Mouse (Mus musculus): ENCODE results near the gene Gm17018. TPM values are rescaled to one million over a fixed set of nuclear protein-coding genes. Genes with fewer than 3 reads are reported as not detected.
"Not testable (repeated sequence)": the region's sequence is repeated elsewhere in the genome, so short reads cannot be mapped to it uniquely, and the experiment has no call there.

Gene Gm17018
- polyA plus RNA-seq, 1 experiment from 2014 or later: 34.7 TPM

DNA sequence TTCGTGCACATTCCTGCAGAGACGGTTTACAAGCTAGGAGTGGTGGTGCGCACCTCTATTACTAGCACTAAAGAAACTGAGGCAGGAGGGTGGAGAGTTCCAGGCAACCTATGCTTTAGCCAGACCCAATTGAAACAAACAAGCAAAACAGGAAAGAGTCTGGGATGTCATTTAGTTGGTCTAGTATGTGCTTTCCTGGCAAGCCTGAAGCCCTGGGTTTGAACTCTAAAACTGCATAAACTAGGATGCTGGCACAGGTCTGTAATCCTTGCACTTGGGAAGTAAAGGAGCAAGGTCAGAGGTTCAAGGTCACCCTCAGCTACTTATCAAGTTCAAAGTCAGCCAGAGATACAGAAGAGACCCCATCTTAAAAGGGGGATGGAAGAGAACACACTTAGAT lies 18.4 kb upstream of the Gm17018 start:
- Histone ChIP-seq H3K9ac (ENCODE audit: low read depth, low read length) (peak overlapping the region; percentile 49), H3K4me1 (replicated peaks; ENCODE audit: control insufficient read depth, insufficient read depth, low read length) (peaks cover 11% of the 10 kb centered on the region), H3K4me3 (ENCODE audit: low read depth, low read length) (peak overlapping the region; percentile 48), H3K9me3 (ENCODE audit: control insufficient read depth, low read length) (no peaks in the 10 kb centered on the region), H3K27me3 (replicated peaks; ENCODE audit: control insufficient read depth, insufficient read depth, low read length) (peaks cover 41% of the 10 kb centered on the region), H3K4me2 (peak overlapping the region; percentile 68), H3K36me3 (ENCODE audit: control insufficient read depth, insufficient read depth, low read length) (no peaks in the 10 kb centered on the region), H3K27ac (ENCODE audit: low read depth, low read length) (no peak overlapping the region)
- WGBS: 29% methylated on average over 3 of the region's 3 CpGs
- ATAC-seq (replicated peaks; ENCODE audit: low FRiP score) (no peak), DNase-seq (ENCODE audit: low spot score) (no peak)

- no peak for DNase-seq (ENCODE audit: low spot score)
- 2% methylated on average over 21 of the region's 26 CpGs for WGBS
- Histone ChIP-seq H3K4me1 (replicated peaks; ENCODE audit: control insufficient read depth, insufficient read depth, low read length) (peaks cover 30% of the 10 kb centered on the region), H3K4me3 (ENCODE audit: low read depth, low read length) (peak overlapping the region; percentile 36), H3K27me3 (replicated peaks; ENCODE audit: control insufficient read depth, insufficient read depth, low read length) (peaks cover 41% of the 10 kb centered on the region), H3K4me2 (peak overlapping the region; percentile 93), H3K36me3 (ENCODE audit: control insufficient read depth, insufficient read depth, low read length) (no peaks in the 10 kb centered on the region), H3K9ac (ENCODE audit: low read depth, low read length) (peak overlapping the region; percentile 0; the same call in 1 of the 2 replicates), H3K27ac (ENCODE audit: low read depth, low read length) (no peak overlapping the region), H3K9me3 (ENCODE audit: control insufficient read depth, low read length) (no peaks in the 10 kb centered on the region)
- no peak for ATAC-seq (replicated peaks; ENCODE audit: low FRiP score)
Observed at GRCm38 (mm10) chr19:45544152-45544924, 16.1 kb upstream of the Gm17018 start.

GRCm38 (mm10) chr19:45544925-45545321 lies 15.5 kb upstream of the Gm17018 start:
- peaks cover 41% of the 10 kb centered on the region for H3K27me3 ChIP-seq (replicated peaks; ENCODE audit: control insufficient read depth, insufficient read depth, low read length)
- ATAC-seq (replicated peaks; ENCODE audit: low FRiP score): peak; percentile 57
- H3K4me2 ChIP-seq: peak overlapping the region; percentile 93
- peak overlapping the region; percentile 0; the same call in 1 of the 2 replicates for H3K9ac ChIP-seq (ENCODE audit: low read depth, low read length)
- DNase-seq (ENCODE audit: low spot score): peak; percentile 74
- no peak overlapping the region for H3K27ac ChIP-seq (ENCODE audit: low read depth, low read length)
- H3K4me1 ChIP-seq (replicated peaks; ENCODE audit: control insufficient read depth, insufficient read depth, low read length): peaks cover 36% of the 10 kb centered on the region
- peak overlapping the region; percentile 36 for H3K4me3 ChIP-seq (ENCODE audit: low read depth, low read length)
- H3K9me3 ChIP-seq (ENCODE audit: control insufficient read depth, low read length): no peaks in the 10 kb centered on the region
- H3K36me3 ChIP-seq (ENCODE audit: control insufficient read depth, insufficient read depth, low read length): no peaks in the 10 kb centered on the region
- under 1% methylated on average over 30 of the region's 30 CpGs for WGBS

DNA sequence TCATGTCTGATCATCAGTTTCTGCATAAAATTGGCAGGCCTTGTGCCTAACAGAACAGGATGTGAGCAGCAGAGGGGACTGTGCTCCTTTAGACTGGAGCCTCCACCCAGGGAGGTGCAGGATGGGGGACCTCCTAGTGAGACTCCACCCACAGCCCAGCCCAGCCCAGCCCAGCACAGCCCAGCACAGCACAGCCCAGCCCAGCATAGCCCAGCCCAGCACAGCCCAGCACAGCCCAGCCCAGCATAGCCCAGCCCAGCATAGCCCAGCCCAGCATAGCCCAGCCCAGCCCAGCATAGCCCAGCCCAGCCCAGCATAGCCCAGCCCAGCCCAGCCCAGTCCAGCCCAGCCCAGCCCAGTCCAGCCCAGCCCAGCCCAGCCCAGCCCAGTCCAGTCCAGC lies 12.2 kb upstream of the Gm17018 start:
- not testable (repeated sequence) for H3K9ac ChIP-seq (ENCODE audit: low read depth, low read length); H3K9me3 ChIP-seq (ENCODE audit: control insufficient read depth, low read length); H3K4me2 ChIP-seq; H3K36me3 ChIP-seq (ENCODE audit: control insufficient read depth, insufficient read depth, low read length); H3K27ac ChIP-seq (ENCODE audit: low read depth, low read length); H3K4me3 ChIP-seq (ENCODE audit: low read depth, low read length); DNase-seq (ENCODE audit: low spot score)
- Histone ChIP-seq H3K27me3 (replicated peaks; ENCODE audit: control insufficient read depth, insufficient read depth, low read length) (peaks cover 15% of the 10 kb centered on the region), H3K4me1 (replicated peaks; ENCODE audit: control insufficient read depth, insufficient read depth, low read length) (peaks cover 36% of the 10 kb centered on the region)
- ATAC-seq (replicated peaks; ENCODE audit: low FRiP score): peak; percentile 88

DNA sequence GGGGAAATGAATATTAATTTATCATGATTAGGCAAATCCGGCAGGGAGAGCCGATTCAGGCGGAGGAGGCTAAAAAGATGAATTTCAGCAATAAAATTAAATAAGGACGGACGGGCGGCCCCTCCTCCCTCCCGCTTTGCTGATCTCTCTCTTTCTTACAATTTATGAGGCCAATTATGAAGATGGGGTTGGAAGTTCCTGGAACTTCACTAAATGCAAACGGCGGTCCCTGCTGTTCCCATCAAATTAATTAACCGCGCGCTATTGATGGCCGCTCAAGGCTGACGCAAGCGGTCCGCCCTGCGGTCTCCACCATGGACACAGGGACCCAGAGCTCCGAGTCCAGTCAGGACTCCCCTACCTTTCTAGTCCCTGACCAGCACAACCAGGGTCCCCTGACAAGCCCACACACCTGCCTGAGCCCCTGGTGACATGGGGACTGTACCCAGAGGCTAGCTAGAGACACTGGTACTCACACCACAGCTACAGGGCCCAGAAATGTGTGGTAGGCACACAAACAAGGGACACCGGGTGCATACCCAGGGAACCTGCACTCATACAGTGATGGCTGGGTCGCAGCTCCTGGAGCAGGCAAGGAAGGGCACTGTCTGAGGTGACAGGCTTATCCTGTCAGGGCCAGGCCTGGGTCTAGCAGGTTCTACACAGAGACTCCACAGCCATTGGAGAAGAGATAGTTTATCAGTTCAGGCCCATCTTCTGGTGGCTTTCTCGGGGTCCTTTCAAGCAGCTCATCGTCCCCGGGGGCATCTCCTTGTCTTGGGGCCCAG lies 11.1 kb upstream of the Gm17018 start:
- Histone ChIP-seq H3K27ac (ENCODE audit: low read depth, low read length) (peak overlapping the region; percentile 4; the same call in 1 of the 2 replicates), H3K4me3 (ENCODE audit: low read depth, low read length) (no peak overlapping the region), H3K4me1 (replicated peaks; ENCODE audit: control insufficient read depth, insufficient read depth, low read length) (peaks cover 32% of the 10 kb centered on the region), H3K9me3 (ENCODE audit: control insufficient read depth, low read length) (no peaks in the 10 kb centered on the region), H3K36me3 (ENCODE audit: control insufficient read depth, insufficient read depth, low read length) (0 out of 2 replicates have a peak, but pooled peaks cover 8% of the 10 kb centered on the region), H3K27me3 (replicated peaks; ENCODE audit: control insufficient read depth, insufficient read depth, low read length) (peaks cover 12% of the 10 kb centered on the region), H3K4me2 (no peak overlapping the region; the same call in 1 of the 2 replicates), H3K9ac (ENCODE audit: low read depth, low read length) (no peak overlapping the region)
- DNase-seq (ENCODE audit: low spot score) (no peak), ATAC-seq (replicated peaks; ENCODE audit: low FRiP score) (peak; percentile 62)
- WGBS: 75% methylated on average over 23 of the region's 23 CpGs

- no peak overlapping the region; the same call in none of the 2 replicates for H3K27ac ChIP-seq (ENCODE audit: low read depth, low read length)
- peaks cover 32% of the 10 kb centered on the region for H3K4me1 ChIP-seq (replicated peaks; ENCODE audit: control insufficient read depth, insufficient read depth, low read length)
- DNase-seq (ENCODE audit: low spot score) (no peak), ATAC-seq (replicated peaks; ENCODE audit: low FRiP score) (no peak)
- peaks cover 12% of the 10 kb centered on the region for H3K27me3 ChIP-seq (replicated peaks; ENCODE audit: control insufficient read depth, insufficient read depth, low read length)
- no peaks in the 10 kb centered on the region for H3K9me3 ChIP-seq (ENCODE audit: control insufficient read depth, low read length)
- no peak overlapping the region for H3K4me2 ChIP-seq
- H3K9ac ChIP-seq (ENCODE audit: low read depth, low read length): peak overlapping the region; percentile 32; the same call in 1 of the 2 replicates
- peaks cover 10% of the 10 kb centered on the region for H3K36me3 ChIP-seq (ENCODE audit: control insufficient read depth, insufficient read depth, low read length)
- H3K4me3 ChIP-seq (ENCODE audit: low read depth, low read length): no peak overlapping the region
- WGBS: 69% methylated on average over 4 of the region's 4 CpGs
Observed at GRCm38 (mm10) chr19:45549948-45550347, 10.5 kb upstream of the Gm17018 start.

- no peak overlapping the region for H3K27ac ChIP-seq (ENCODE audit: low read depth, low read length)
- no peaks in the 10 kb centered on the region for H3K9me3 ChIP-seq (ENCODE audit: control insufficient read depth, low read length)
- peaks cover 30% of the 10 kb centered on the region for H3K4me1 ChIP-seq (replicated peaks; ENCODE audit: control insufficient read depth, insufficient read depth, low read length)
- no peak for ATAC-seq (replicated peaks; ENCODE audit: low FRiP score)
- no peaks in the 10 kb centered on the region for H3K27me3 ChIP-seq (replicated peaks; ENCODE audit: control insufficient read depth, insufficient read depth, low read length)
- peaks cover 13% of the 10 kb centered on the region for H3K36me3 ChIP-seq (ENCODE audit: control insufficient read depth, insufficient read depth, low read length)
- DNase-seq (ENCODE audit: low spot score): no peak
- H3K4me2 ChIP-seq: no peak overlapping the region
- no peak overlapping the region for H3K9ac ChIP-seq (ENCODE audit: low read depth, low read length)
- no peak overlapping the region for H3K4me3 ChIP-seq (ENCODE audit: low read depth, low read length)
- 45% methylated on average over 6 of the region's 6 CpGs for WGBS
Observed at GRCm38 (mm10) chr19:45552187-45552586, 8.2 kb upstream of the Gm17018 start.

DNA sequence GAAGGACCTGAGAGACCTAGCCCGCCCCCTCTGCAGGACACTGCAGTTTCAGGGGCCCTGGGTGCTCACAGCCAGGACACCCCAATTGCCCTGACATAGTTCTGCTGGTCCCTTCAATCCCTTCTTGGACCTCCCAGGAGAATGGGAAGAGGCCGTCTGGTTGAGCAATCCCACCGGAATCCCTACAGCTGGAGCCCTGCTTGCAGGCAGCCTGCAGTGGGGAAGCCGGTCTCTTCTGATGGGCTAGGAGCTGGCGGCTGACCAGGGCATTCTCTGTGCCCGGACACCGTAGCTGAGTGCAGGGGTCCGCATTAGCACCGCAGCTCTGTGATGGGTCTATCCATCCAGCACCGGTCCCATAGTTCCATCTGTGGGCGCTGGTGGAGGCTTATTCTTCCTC lies 6.3 kb upstream of the Gm17018 start:
- peaks cover 14% of the 10 kb centered on the region for H3K4me1 ChIP-seq (replicated peaks; ENCODE audit: control insufficient read depth, insufficient read depth, low read length)
- H3K27me3 ChIP-seq (replicated peaks; ENCODE audit: control insufficient read depth, insufficient read depth, low read length): no peaks in the 10 kb centered on the region
- DNase-seq (ENCODE audit: low spot score) (no peak), ATAC-seq (replicated peaks; ENCODE audit: low FRiP score) (no peak)
- H3K4me2 ChIP-seq: no peak overlapping the region
- H3K9me3 ChIP-seq (ENCODE audit: control insufficient read depth, low read length): no peaks in the 10 kb centered on the region
- peaks cover 13% of the 10 kb centered on the region for H3K36me3 ChIP-seq (ENCODE audit: control insufficient read depth, insufficient read depth, low read length)
- H3K27ac ChIP-seq (ENCODE audit: low read depth, low read length): no peak overlapping the region
- H3K9ac ChIP-seq (ENCODE audit: low read depth, low read length): no peak overlapping the region
- H3K4me3 ChIP-seq (ENCODE audit: low read depth, low read length): no peak overlapping the region
- 91% methylated on average over 11 of the region's 11 CpGs for WGBS
